Mouse (Mus musculus) gastrocnemius, adult 2 months (tissue): ENCODE measurements around the gene Gm10203. TPM values are rescaled to one million over a fixed set of nuclear protein-coding genes. Genes with fewer than 3 reads are reported as not detected.

Experiments
- DNase-seq: peaks from one replicate; pipeline ENCODE4 v3.0.0; 2022
- H3K27ac ChIP-seq: fragments of 200-600 bp; 2 replicates; pipeline ENCODE4 v1.8.1; 2022; ENCODE audit warnings: mild to moderate bottlenecking
- H3K4me3 ChIP-seq: fragments of 200-600 bp; 2 replicates; pipeline ENCODE4 v1.8.1; 2022; ENCODE audit warnings: mild to moderate bottlenecking, moderate library complexity
- CTCF ChIP-seq: fragments of 200-600 bp; IDR thresholded peaks from 2 replicates; pipeline ENCODE4 v1.8.1; 2022; ENCODE audit warnings: antibody characterized with exemption, mild to moderate bottlenecking, moderate library complexity
- intact Hi-C: fragments of 180-260 bp; cut with DNase I; formaldehyde crosslinking; loops from one replicate; pipeline ENCODE4 v1.15.1; 2025
- total RNA-seq, 2 experiments: library from RNA; stranded (reverse); gene quantifications; 2 replicates each; pipeline ENCODE4 v1.2.3; 2021

Gene Gm10203
- total RNA-seq, 2 experiments from 2014 or later = not detected

- Histone ChIP-seq H3K27ac (no peak overlapping the region), H3K4me3 (no peak overlapping the region)
- no peak for DNase-seq
- TF ChIP-seq CTCF = no peak
- intact Hi-C loops = no loop called here
These were observed 22.4 kb upstream of the Gm10203 start for GRCm38 (mm10) chr6:149107615-149108014.

- no peak for TF ChIP-seq CTCF
- intact Hi-C loops = no loop called here
- DNase-seq = no peak
- Histone ChIP-seq H3K27ac (no peak overlapping the region), H3K4me3 (no peak overlapping the region)
These were observed 21.1 kb upstream of the Gm10203 start for GRCm38 (mm10) chr6:149108909-149109308.

- H3K27ac ChIP-seq = no peak overlapping the region
- intact Hi-C loops = no loop called here
- no peak for TF ChIP-seq CTCF
- no peak overlapping the region for H3K4me3 ChIP-seq
- no peak for DNase-seq
These were observed 13.0 kb upstream of the Gm10203 start for GRCm38 (mm10) chr6:149116992-149117391.

- TF ChIP-seq CTCF = peak; percentile 14; the same call in 1 of the 2 replicates
- no peak overlapping the region for H3K4me3 ChIP-seq
- H3K27ac ChIP-seq = peak overlapping the region; percentile 74
- DNase-seq = peak; percentile 54
- intact Hi-C loops = loop anchor here (1.0 kb wide), 1 partner anchor 61 kb away; no protein-coding TSS in a partner anchor
These were observed 11.0 kb upstream of the Gm10203 start for GRCm38 (mm10) chr6:149118935-149119334.

- peak; percentile 26 for DNase-seq
- peak; percentile 82 for TF ChIP-seq CTCF
- Histone ChIP-seq H3K27ac (peak overlapping the region; percentile 74), H3K4me3 (no peak overlapping the region)
- intact Hi-C loops = loop anchor here (1.0 kb wide), 2 partner anchors 62 to 110 kb away; no protein-coding TSS in a partner anchor
These were observed 10.1 kb upstream of the Gm10203 start for GRCm38 (mm10) chr6:149119853-149120252.

GRCm38 (mm10) chr6:149123042-149123441, 6.9 kb upstream of the Gm10203 start:
- TF ChIP-seq CTCF = no peak
- DNase-seq = no peak
- Histone ChIP-seq H3K27ac (no peak overlapping the region), H3K4me3 (no peak overlapping the region)
- intact Hi-C loops = no loop called here

- DNase-seq = peak; percentile 29
- Histone ChIP-seq H3K27ac (no peak overlapping the region), H3K4me3 (no peak overlapping the region)
- peak; percentile 72 for TF ChIP-seq CTCF
- intact Hi-C loops = loop anchor here (5.0 kb wide), 1 partner anchor 181 kb away; the partner anchor contains the start of gene Resf1
These were observed 3.3 kb upstream of the Gm10203 start for GRCm38 (mm10) chr6:149126675-149127074.

- no peak for TF ChIP-seq CTCF
- Histone ChIP-seq H3K27ac (no peak overlapping the region), H3K4me3 (no peak overlapping the region)
- intact Hi-C loops = no loop called here
- DNase-seq = no peak
These were observed 1.1 kb downstream of the Gm10203 start for GRCm38 (mm10) chr6:149131111-149131510.

- Histone ChIP-seq H3K4me3 (no peak overlapping the region), H3K27ac (no peak overlapping the region)
- intact Hi-C loops = loop anchor here (2.0 kb wide), 1 partner anchor 242 kb away; no protein-coding TSS in a partner anchor
- no peak for DNase-seq
- TF ChIP-seq CTCF = peak; percentile 63
These were observed 2.5 kb downstream of the Gm10203 start for GRCm38 (mm10) chr6:149132311-149133077.

- intact Hi-C loops = no loop called here
- H3K27ac ChIP-seq = peak overlapping the region; percentile 31
These were observed 4.6 kb downstream of the Gm10203 start for GRCm38 (mm10) chr6:149134391-149135150.

GRCm38 (mm10) chr6:149135631-149136030, 5.7 kb downstream of the Gm10203 start:
- Histone ChIP-seq H3K4me3 (no peak overlapping the region), H3K27ac (no peak overlapping the region)
- DNase-seq = no peak
- intact Hi-C loops = no loop called here
- no peak for TF ChIP-seq CTCF

More at GRCm38 (mm10) chr6:149134391-149135150, 4.6 kb downstream of the Gm10203 start:
- H3K4me3 ChIP-seq = no peak overlapping the region
- no peak for DNase-seq
- no peak for TF ChIP-seq CTCF

- Histone ChIP-seq H3K27ac (no peak overlapping the region), H3K4me3 (no peak overlapping the region)
- intact Hi-C loops = no loop called here
- no peak for DNase-seq
- no peak for TF ChIP-seq CTCF
These were observed 8.0 kb downstream of the Gm10203 start for GRCm38 (mm10) chr6:149137936-149138335.

- no peak overlapping the region for H3K27ac ChIP-seq
- no peak for DNase-seq
- TF ChIP-seq CTCF = no peak
- H3K4me3 ChIP-seq = no peak overlapping the region
- intact Hi-C loops = no loop called here
These were observed 9.0 kb downstream of the Gm10203 start for GRCm38 (mm10) chr6:149139011-149139410.
